Mouse (Mus musculus): Measurements from ENCODE around the gene Bcl11a. TPM values are rescaled to one million over a fixed set of nuclear protein-coding genes. Genes with fewer than 3 reads are reported as not detected.
A peak's percentile ranks its signal among the peaks of the same experiment; 100 is the strongest.

Bcl11a gene
- polyA plus RNA-seq, 1 experiment = 6.5 TPM

- Histone ChIP-seq H3K4me3 (replicated peaks) (no peak overlapping the region), H3K4me1 (peaks cover 53% of the 10 kb centered on the region), H3K9me3 (no peaks in the 10 kb centered on the region), H3K36me3 (replicated peaks; ENCODE audit: low read length) (no peaks in the 10 kb centered on the region), H3K27me3 (replicated peaks) (no peaks in the 10 kb centered on the region)
- TF ChIP-seq FLI1 (IDR thresholded peaks at IDR 0.05; ENCODE audit: low read length) = no peak
- TF ChIP-seq GATA1 (IDR thresholded peaks at IDR 0.05; ENCODE audit: borderline replicate concordance, low read length) = no peak
These were observed 20.2 kb downstream of the Bcl11a start for GRCm38 (mm10) chr11:24098069-24098468.

- peaks cover 59% of the 10 kb centered on the region for H3K4me1 ChIP-seq
- no peaks in the 10 kb centered on the region for H3K36me3 ChIP-seq (replicated peaks; ENCODE audit: low read length)
- no peaks in the 10 kb centered on the region for H3K27me3 ChIP-seq (replicated peaks)
- TF ChIP-seq FLI1 (IDR thresholded peaks at IDR 0.05; ENCODE audit: low read length) (no peak), GATA1 (IDR thresholded peaks at IDR 0.05; ENCODE audit: borderline replicate concordance, low read length) (no peak)
- no peak overlapping the region for H3K4me3 ChIP-seq (replicated peaks)
- no peaks in the 10 kb centered on the region for H3K9me3 ChIP-seq
These were observed 20.8 kb downstream of the Bcl11a start for GRCm38 (mm10) chr11:24098662-24099061.

GRCm38 (mm10) chr11:24099215-24099614 is 21.4 kb downstream of the Bcl11a start:
- Histone ChIP-seq H3K36me3 (replicated peaks; ENCODE audit: low read length) (no peaks in the 10 kb centered on the region), H3K9me3 (no peaks in the 10 kb centered on the region), H3K27me3 (replicated peaks) (no peaks in the 10 kb centered on the region), H3K4me1 (peaks cover 55% of the 10 kb centered on the region), H3K4me3 (replicated peaks) (no peak overlapping the region)
- TF ChIP-seq FLI1 (IDR thresholded peaks at IDR 0.05; ENCODE audit: low read length) (no peak), GATA1 (IDR thresholded peaks at IDR 0.05; ENCODE audit: borderline replicate concordance, low read length) (no peak)

GRCm38 (mm10) chr11:24099886-24100293 is 22.0 kb downstream of the Bcl11a start:
- Histone ChIP-seq H3K4me3 (replicated peaks) (no peak overlapping the region), H3K36me3 (replicated peaks; ENCODE audit: low read length) (no peaks in the 10 kb centered on the region)

GRCm38 (mm10) chr11:24100449-24101070 is 22.7 kb downstream of the Bcl11a start:
- Histone ChIP-seq H3K36me3 (replicated peaks; ENCODE audit: low read length) (no peaks in the 10 kb centered on the region), H3K27me3 (replicated peaks) (no peaks in the 10 kb centered on the region), H3K9me3 (no peaks in the 10 kb centered on the region), H3K4me1 (peaks cover 47% of the 10 kb centered on the region), H3K4me3 (replicated peaks) (no peak overlapping the region)
- no peak for TF ChIP-seq GATA1 (IDR thresholded peaks at IDR 0.05; ENCODE audit: borderline replicate concordance, low read length)
- TF ChIP-seq FLI1 (IDR thresholded peaks at IDR 0.05; ENCODE audit: low read length) = no peak

More at GRCm38 (mm10) chr11:24099886-24100293, 22.0 kb downstream of the Bcl11a start:
- H3K4me1 ChIP-seq = peaks cover 52% of the 10 kb centered on the region
- TF ChIP-seq GATA1 (IDR thresholded peaks at IDR 0.05; ENCODE audit: borderline replicate concordance, low read length) = no peak
- no peak for TF ChIP-seq FLI1 (IDR thresholded peaks at IDR 0.05; ENCODE audit: low read length)
- no peaks in the 10 kb centered on the region for H3K27me3 ChIP-seq (replicated peaks)
- H3K9me3 ChIP-seq = no peaks in the 10 kb centered on the region

GRCm38 (mm10) chr11:24101625-24102024 is 23.8 kb downstream of the Bcl11a start:
- H3K9me3 ChIP-seq = no peaks in the 10 kb centered on the region
- no peaks in the 10 kb centered on the region for H3K27me3 ChIP-seq (replicated peaks)
- no peak overlapping the region for H3K4me3 ChIP-seq (replicated peaks)
- TF ChIP-seq FLI1 (IDR thresholded peaks at IDR 0.05; ENCODE audit: low read length) (no peak), GATA1 (IDR thresholded peaks at IDR 0.05; ENCODE audit: borderline replicate concordance, low read length) (no peak)
- peaks cover 52% of the 10 kb centered on the region for H3K4me1 ChIP-seq
- H3K36me3 ChIP-seq (replicated peaks; ENCODE audit: low read length) = no peaks in the 10 kb centered on the region

- no peaks in the 10 kb centered on the region for H3K36me3 ChIP-seq (replicated peaks; ENCODE audit: low read length)
- H3K27me3 ChIP-seq (replicated peaks) = no peaks in the 10 kb centered on the region
- peaks cover 53% of the 10 kb centered on the region for H3K4me1 ChIP-seq
- H3K4me3 ChIP-seq (replicated peaks) = no peak overlapping the region
- H3K9me3 ChIP-seq = no peaks in the 10 kb centered on the region
- TF ChIP-seq GATA1 (IDR thresholded peaks at IDR 0.05; ENCODE audit: borderline replicate concordance, low read length) (no peak), FLI1 (IDR thresholded peaks at IDR 0.05; ENCODE audit: low read length) (no peak)
These were observed 24.5 kb downstream of the Bcl11a start for GRCm38 (mm10) chr11:24102372-24102771.

- no peaks in the 10 kb centered on the region for H3K27me3 ChIP-seq (replicated peaks)
- H3K36me3 ChIP-seq (replicated peaks; ENCODE audit: low read length) = no peaks in the 10 kb centered on the region
- TF ChIP-seq FLI1 (IDR thresholded peaks at IDR 0.05; ENCODE audit: low read length) (no peak), GATA1 (IDR thresholded peaks at IDR 0.05; ENCODE audit: borderline replicate concordance, low read length) (no peak)
- peaks cover 57% of the 10 kb centered on the region for H3K4me1 ChIP-seq
- peak overlapping the region; percentile 28 for H3K4me3 ChIP-seq (replicated peaks)
- no peaks in the 10 kb centered on the region for H3K9me3 ChIP-seq
These were observed 25.4 kb downstream of the Bcl11a start for GRCm38 (mm10) chr11:24103128-24103742.

GRCm38 (mm10) chr11:24107414-24107813 is 29.6 kb downstream of the Bcl11a start:
- peaks cover 47% of the 10 kb centered on the region for H3K4me1 ChIP-seq
- H3K9me3 ChIP-seq = no peaks in the 10 kb centered on the region
- peaks cover 2% of the 10 kb centered on the region for H3K36me3 ChIP-seq (replicated peaks; ENCODE audit: low read length)
- no peak overlapping the region for H3K4me3 ChIP-seq (replicated peaks)
- H3K27me3 ChIP-seq (replicated peaks) = no peaks in the 10 kb centered on the region
- TF ChIP-seq FLI1 (IDR thresholded peaks at IDR 0.05; ENCODE audit: low read length) (no peak), GATA1 (IDR thresholded peaks at IDR 0.05; ENCODE audit: borderline replicate concordance, low read length) (no peak)

GRCm38 (mm10) chr11:24108974-24109373 is 31.1 kb downstream of the Bcl11a start:
- H3K36me3 ChIP-seq (replicated peaks; ENCODE audit: low read length) = peaks cover 2% of the 10 kb centered on the region
- no peaks in the 10 kb centered on the region for H3K9me3 ChIP-seq
- no peaks in the 10 kb centered on the region for H3K27me3 ChIP-seq (replicated peaks)
- H3K4me3 ChIP-seq (replicated peaks) = no peak overlapping the region
- H3K4me1 ChIP-seq = peaks cover 43% of the 10 kb centered on the region
- TF ChIP-seq GATA1 (IDR thresholded peaks at IDR 0.05; ENCODE audit: borderline replicate concordance, low read length) (no peak), FLI1 (IDR thresholded peaks at IDR 0.05; ENCODE audit: low read length) (no peak)

Data from megakaryocyte, embryonic 14.5 days (primary cell).